Mouse (Mus musculus) kidney, embryonic 15.5 days (tissue): Measurements from ENCODE around the gene Rps26. TPM values are rescaled to one million over a fixed set of nuclear protein-coding genes. Genes with fewer than 3 reads are reported as not detected.

Experiments
- ATAC-seq: fragments of 200-750 bp; cut with Nextera tagmentation; replicated peaks from 2 replicates; pipeline ENCODE4 v1.8.0; 2017; ENCODE audit warnings: moderate TSS enrichment; ENCODE audit not compliant: low FRiP score
- H3K27ac ChIP-seq: fragments of 300-500 bp; sonication (generic); 2 replicates; pipeline ENCODE4 v1.5.1; 2015; ENCODE audit warnings: mild to moderate bottlenecking, inconsistent platforms
- H3K27me3 ChIP-seq: fragments of 300-500 bp; sonication (generic); 2 replicates; pipeline ENCODE4 v1.6.1; 2015; ENCODE audit warnings: inconsistent platforms
- H3K36me3 ChIP-seq: fragments of 300-500 bp; sonication (generic); 2 replicates; pipeline ENCODE4 v1.6.1; 2015; ENCODE audit warnings: inconsistent platforms
- H3K4me1 ChIP-seq: fragments of 300-500 bp; sonication (generic); 2 replicates; pipeline ENCODE4 v1.6.1; 2015; ENCODE audit warnings: inconsistent platforms
- H3K4me2 ChIP-seq: fragments of 300-500 bp; sonication (generic); 2 replicates; pipeline ENCODE4 v1.6.1; 2015; ENCODE audit warnings: moderate library complexity, mild to moderate bottlenecking, inconsistent platforms
- H3K4me3 ChIP-seq: fragments of 300-500 bp; sonication (generic); replicated peaks from 2 replicates; pipeline ENCODE4 v1.5.1; 2015; ENCODE audit warnings: mild to moderate bottlenecking, inconsistent platforms
- H3K9ac ChIP-seq: fragments of 300-500 bp; sonication (generic); 2 replicates; pipeline ENCODE4 v1.6.1; 2015; ENCODE audit warnings: mild to moderate bottlenecking, inconsistent platforms
- H3K9me3 ChIP-seq: fragments of 300-500 bp; sonication (generic); replicated peaks from 2 replicates; pipeline ENCODE4 v1.6.1; 2016; ENCODE audit warnings: inconsistent platforms
- WGBS: fragments of 180-500 bp; shearing (Covaris S2); methylation state at CpG from one replicate; pipeline ENCODE4 v1.1.7; 2015; ENCODE audit warnings: mixed read lengths; 5-methylcytosine and 5-hydroxymethylcytosine counted together
- microRNA-seq: library from miRNA; unstranded; fragments of <30 nt; microRNA quantifications from one replicate; pipeline ENCODE4, GENCODE M21; 2016
- polyA plus RNA-seq: library from polyadenylated mRNA; unstranded; fragments of >200 nt; fragmentation: Nextera tagmentation; extraction: Ambion mirVana; gene quantifications from 2 replicates; pipeline ENCODE4 v1.2.1, GENCODE M21; 2015

Rps26 gene
- polyA plus RNA-seq, 1 experiment from 2014 or later = 752 TPM

DNA sequence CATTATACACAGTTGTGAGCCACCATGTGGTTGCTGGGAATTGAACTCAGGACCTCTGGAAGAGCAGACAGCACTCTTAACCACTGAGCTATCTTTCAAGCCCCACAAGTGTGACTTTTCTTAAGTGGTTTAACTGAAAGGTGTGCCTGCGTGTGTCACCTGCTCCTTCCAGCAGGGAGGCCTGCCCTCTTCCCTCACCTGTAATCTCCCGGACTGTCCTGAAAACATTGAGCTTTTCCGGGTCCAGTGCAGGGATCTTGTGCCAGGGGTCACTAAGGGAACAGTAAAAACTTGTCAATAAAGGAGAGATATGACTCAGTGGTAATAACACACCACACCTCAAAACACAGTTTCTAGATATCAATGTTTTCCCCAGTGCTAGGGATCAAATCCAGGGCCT, 47.2 kb downstream of the Rps26 start:
- H3K4me2 ChIP-seq = no peak overlapping the region
- WGBS = 80% methylated on average over 3 of the region's 3 CpGs
- H3K4me1 ChIP-seq = peaks cover 14% of the 10 kb centered on the region
- H3K27ac ChIP-seq = no peak overlapping the region
- ATAC-seq = no peak
- no peak overlapping the region for H3K4me3 ChIP-seq
- H3K27me3 ChIP-seq = 0 out of 2 replicates have a peak, but pooled peaks cover 4% of the 10 kb centered on the region
- peaks cover 16% of the 10 kb centered on the region for H3K36me3 ChIP-seq
- H3K9me3 ChIP-seq = no peaks in the 10 kb centered on the region
- H3K9ac ChIP-seq = no peak overlapping the region

GRCm38 (mm10) chr10:128578330-128578729, 48.2 kb downstream of the Rps26 start:
- Histone ChIP-seq H3K27ac (no peak overlapping the region), H3K27me3 (0 out of 2 replicates have a peak, but pooled peaks cover 3% of the 10 kb centered on the region), H3K9me3 (no peaks in the 10 kb centered on the region), H3K4me2 (no peak overlapping the region), H3K4me1 (peaks cover 5% of the 10 kb centered on the region), H3K36me3 (peaks cover 17% of the 10 kb centered on the region), H3K4me3 (no peak overlapping the region), H3K9ac (no peak overlapping the region)
- ATAC-seq = no peak
- WGBS = 71% methylated on average over 11 of the region's 11 CpGs

DNA sequence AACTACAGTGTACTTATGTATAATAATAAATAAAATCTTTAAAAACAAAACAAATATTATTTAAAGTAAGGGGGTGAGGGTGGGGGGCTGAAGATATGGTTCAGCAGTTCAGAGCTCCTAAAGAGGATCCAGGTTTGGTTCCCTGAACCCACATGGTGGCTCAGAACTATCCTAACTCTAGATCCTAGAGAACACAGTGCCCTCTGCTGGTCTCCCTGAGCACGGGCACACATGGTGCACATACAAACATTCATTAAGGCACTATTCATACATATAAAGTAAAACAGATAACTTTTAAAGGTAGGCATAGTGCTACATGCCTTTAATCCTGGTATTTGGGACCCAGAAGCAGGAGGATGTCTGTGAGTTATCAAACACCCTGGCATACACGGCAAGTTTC, 51.5 kb downstream of the Rps26 start:
- Histone ChIP-seq H3K4me1 (no peaks in the 10 kb centered on the region), H3K27me3 (no peaks in the 10 kb centered on the region), H3K4me2 (no peak overlapping the region), H3K9ac (no peak overlapping the region), H3K36me3 (peaks cover 26% of the 10 kb centered on the region), H3K27ac (no peak overlapping the region), H3K9me3 (no peaks in the 10 kb centered on the region), H3K4me3 (no peak overlapping the region)
- ATAC-seq = no peak
- 92% methylated on average over 2 of the region's 2 CpGs for WGBS

Small RNAs within 50 kb of the gene (microRNA-seq; reads per million reads assigned to microRNA genes)
- gene Mir6917 = not detected

Other genes with a start within 250 kb of the Rps26 start
- 13.6 and 14.5 TPM in 2 replicates for gene Ankrd52, start 249.6 kb downstream of the Rps26 start, polyA plus RNA-seq
- gene Slc39a5, start 225.5 kb downstream of the Rps26 start, polyA plus RNA-seq = 41.5 and 47.1 TPM in 2 replicates
- 82.8 and 92.6 TPM in 2 replicates for gene Nabp2, start 215.3 kb downstream of the Rps26 start, polyA plus RNA-seq
- 45.1 and 45.9 TPM in 2 replicates for gene Rnf41, start 215.1 kb downstream of the Rps26 start, polyA plus RNA-seq
- 75.9 and 77.2 TPM in 2 replicates for gene Smarcc2, start 167.5 kb downstream of the Rps26 start, polyA plus RNA-seq
- gene Myl6, start 132.6 kb downstream of the Rps26 start, polyA plus RNA-seq = 1,170 and 1,259 TPM in 2 replicates
- gene Myl6b, start 128.1 kb downstream of the Rps26 start, polyA plus RNA-seq = 4.2 and 4.7 TPM in 2 replicates
- 19.4 and 22.8 TPM in 2 replicates for gene Esyt1, start 100.9 kb downstream of the Rps26 start, polyA plus RNA-seq
- 16.2 and 17.7 TPM in 2 replicates for gene Zc3h10, start 79.0 kb downstream of the Rps26 start, polyA plus RNA-seq
- 4,214 and 4,446 TPM in 2 replicates for gene Rpl41, start 77.4 kb downstream of the Rps26 start, polyA plus RNA-seq
- gene Pa2g4, start 60.8 kb downstream of the Rps26 start, polyA plus RNA-seq = 205 and 207 TPM in 2 replicates
- 9.7 and 10.7 TPM in 2 replicates for gene Erbb3, start 37.1 kb downstream of the Rps26 start, polyA plus RNA-seq
- gene Ikzf4, start 19.2 kb upstream of the Rps26 start, polyA plus RNA-seq = 1.9 and 2.2 TPM in 2 replicates
- gene Suox, start 47.3 kb upstream of the Rps26 start, polyA plus RNA-seq = 11.7 and 13.2 TPM in 2 replicates
- gene Rab5b, start 69.5 kb upstream of the Rps26 start, polyA plus RNA-seq = 71.4 and 72.3 TPM in 2 replicates
- gene Pmel, start 77.4 kb upstream of the Rps26 start, polyA plus RNA-seq = 1.2 TPM in 2 replicates
- 106 and 107 TPM in 2 replicates for gene Cdk2, start 78.3 kb upstream of the Rps26 start, polyA plus RNA-seq
- gene Dgka, start 118.1 kb upstream of the Rps26 start, polyA plus RNA-seq = 5.9 and 6.0 TPM in 2 replicates
- 40.2 and 41.4 TPM in 2 replicates for gene Pym1, start 121.1 kb upstream of the Rps26 start, polyA plus RNA-seq
- 0.73 and 1.6 TPM in 2 replicates for gene Mmp19, start 164.2 kb upstream of the Rps26 start, polyA plus RNA-seq
- 54.0 and 56.0 TPM in 2 replicates for gene Dnajc14, start 177.3 kb upstream of the Rps26 start, polyA plus RNA-seq
- 16.7 and 20.6 TPM in 2 replicates for gene Tmem198b, start 177.6 kb upstream of the Rps26 start, polyA plus RNA-seq
- 208 and 213 TPM in 2 replicates for gene Sarnp, start 190.6 kb upstream of the Rps26 start, polyA plus RNA-seq
- 80.9 and 83.4 TPM in 2 replicates for gene Ormdl2, start 194.9 kb upstream of the Rps26 start, polyA plus RNA-seq